Mouse (Mus musculus): Measurements from ENCODE around the gene Hadh.

Hadh gene

GRCm38 (mm10) chr3:131274151-131274550, 2.2 kb upstream of the Hadh start:
- in situ Hi-C loops (cut with MboI; ENCODE audit: low pct_unique_long_range_greater_than_20kb in 1 of 2, low sequenced_read_pairs in 2 of 2, unreplicated experiment in 1 of 2) = no loop called here

- in situ Hi-C loops (cut with MboI; ENCODE audit: low pct_unique_long_range_greater_than_20kb in 1 of 2, low sequenced_read_pairs in 2 of 2, unreplicated experiment in 1 of 2) = no loop called here
Measured at GRCm38 (mm10) chr3:131272374-131273100, 636 bp upstream of the Hadh start.

- in situ Hi-C loops (cut with MboI; ENCODE audit: low pct_unique_long_range_greater_than_20kb in 1 of 2, low sequenced_read_pairs in 2 of 2, unreplicated experiment in 1 of 2) = no loop called here
Measured at GRCm38 (mm10) chr3:131271157-131271556, 744 bp downstream of the Hadh start.

- in situ Hi-C loops (cut with MboI; ENCODE audit: low pct_unique_long_range_greater_than_20kb in 1 of 2, low sequenced_read_pairs in 2 of 2, unreplicated experiment in 1 of 2) = no loop called here
Measured at GRCm38 (mm10) chr3:131270381-131270780, 1.5 kb downstream of the Hadh start.

DNA sequence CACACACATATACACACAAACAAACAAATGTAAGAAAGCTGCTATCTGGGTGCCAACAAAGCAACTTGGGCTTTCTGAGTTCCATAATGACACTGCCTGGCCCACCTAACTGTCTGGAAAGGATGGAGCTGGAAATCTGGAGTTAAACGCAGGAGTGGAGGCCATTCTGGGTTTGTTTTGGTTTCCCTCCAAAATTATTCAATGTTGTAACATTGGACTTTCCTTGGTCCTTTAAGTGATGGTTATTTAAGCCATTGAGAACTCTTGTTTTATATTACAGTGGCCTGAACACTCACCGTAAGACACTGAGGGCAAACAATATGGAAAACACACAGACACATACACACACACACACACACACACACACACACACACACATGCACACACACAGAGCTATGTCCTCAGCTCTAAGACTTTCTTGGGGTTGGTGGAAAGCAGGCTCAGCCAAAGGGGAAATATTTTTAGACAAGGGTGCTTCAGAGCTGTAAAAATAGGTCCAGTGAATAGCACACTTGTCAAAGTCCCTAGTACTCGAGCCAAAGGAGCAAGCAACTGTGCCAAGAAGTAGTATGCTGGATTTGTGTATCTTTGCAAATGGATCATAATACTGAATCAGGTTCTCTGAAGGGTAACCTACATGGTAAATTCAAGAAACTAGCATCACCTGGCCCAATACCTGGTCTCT, 5.4 kb downstream of the Hadh start:
- in situ Hi-C loops (cut with MboI; ENCODE audit: low pct_unique_long_range_greater_than_20kb in 1 of 2, low sequenced_read_pairs in 2 of 2, unreplicated experiment in 1 of 2) = no loop called here

GRCm38 (mm10) chr3:131265516-131265915, 6.4 kb downstream of the Hadh start:
- in situ Hi-C loops (cut with MboI; ENCODE audit: low pct_unique_long_range_greater_than_20kb in 1 of 2, low sequenced_read_pairs in 2 of 2, unreplicated experiment in 1 of 2) = no loop called here

DNA sequence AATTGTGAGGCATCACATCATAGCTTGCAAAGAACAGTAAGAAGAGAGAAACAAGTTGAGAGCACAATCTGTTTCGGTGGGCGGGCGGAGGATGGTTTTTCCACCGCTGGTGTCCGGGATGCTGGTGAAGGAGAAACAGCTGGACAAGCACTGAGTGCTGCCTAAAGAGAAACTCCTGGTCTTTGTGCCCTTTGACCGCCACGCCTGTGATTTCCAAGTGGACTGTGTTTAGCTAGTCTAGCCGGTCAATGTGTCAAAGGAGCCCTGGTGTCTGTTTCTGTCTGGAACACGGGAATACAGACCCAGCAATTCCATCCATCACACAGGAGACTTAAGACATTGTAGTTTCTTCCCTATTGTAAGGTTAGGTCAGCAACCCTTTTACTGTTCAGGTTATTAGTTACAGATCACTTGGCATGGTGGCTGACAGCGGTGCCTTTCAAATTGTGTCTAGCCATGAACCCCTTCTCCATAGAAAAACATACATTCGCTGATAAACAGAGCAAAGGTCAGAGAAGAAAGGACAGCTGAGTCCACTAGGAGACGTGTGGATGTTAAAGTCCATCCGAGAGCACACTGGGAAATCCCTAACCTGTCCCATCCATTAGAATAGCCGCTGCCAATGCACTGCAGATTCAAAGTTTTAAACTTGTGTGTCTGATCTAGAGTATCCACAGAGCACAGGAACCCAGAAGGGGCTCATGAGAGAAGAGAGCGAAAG, 8.0 kb downstream of the Hadh start:
- in situ Hi-C loops (cut with MboI; ENCODE audit: low pct_unique_long_range_greater_than_20kb in 1 of 2, low sequenced_read_pairs in 2 of 2, unreplicated experiment in 1 of 2) = no loop called here

- in situ Hi-C loops (cut with MboI; ENCODE audit: low pct_unique_long_range_greater_than_20kb in 1 of 2, low sequenced_read_pairs in 2 of 2, unreplicated experiment in 1 of 2) = no loop called here
Measured at GRCm38 (mm10) chr3:131260418-131260817, 11.5 kb downstream of the Hadh start.

GRCm38 (mm10) chr3:131259392-131259965, 12.4 kb downstream of the Hadh start:
- in situ Hi-C loops (cut with MboI; ENCODE audit: low pct_unique_long_range_greater_than_20kb in 1 of 2, low sequenced_read_pairs in 2 of 2, unreplicated experiment in 1 of 2) = no loop called here

DNA sequence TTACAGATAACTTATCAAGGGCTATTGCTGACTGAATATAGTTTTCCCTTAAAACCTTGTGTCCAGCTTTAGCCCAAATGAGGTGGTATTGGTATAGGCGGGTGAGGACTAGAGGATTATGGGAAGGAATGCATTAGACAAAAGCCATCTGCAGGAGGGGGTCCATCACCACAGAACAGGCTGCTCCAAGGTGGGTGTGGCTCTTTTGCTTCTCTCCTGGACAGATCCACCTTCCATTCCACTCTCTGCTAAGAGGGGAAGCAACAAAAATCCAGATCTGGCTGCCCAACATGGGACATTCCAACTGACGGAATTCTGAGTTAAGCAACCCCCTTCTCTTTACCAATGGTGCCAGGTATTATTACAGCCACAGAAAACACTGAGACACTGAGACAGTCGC, 13.0 kb downstream of the Hadh start:
- in situ Hi-C loops (cut with MboI; ENCODE audit: low pct_unique_long_range_greater_than_20kb in 1 of 2, low sequenced_read_pairs in 2 of 2, unreplicated experiment in 1 of 2) = no loop called here

DNA sequence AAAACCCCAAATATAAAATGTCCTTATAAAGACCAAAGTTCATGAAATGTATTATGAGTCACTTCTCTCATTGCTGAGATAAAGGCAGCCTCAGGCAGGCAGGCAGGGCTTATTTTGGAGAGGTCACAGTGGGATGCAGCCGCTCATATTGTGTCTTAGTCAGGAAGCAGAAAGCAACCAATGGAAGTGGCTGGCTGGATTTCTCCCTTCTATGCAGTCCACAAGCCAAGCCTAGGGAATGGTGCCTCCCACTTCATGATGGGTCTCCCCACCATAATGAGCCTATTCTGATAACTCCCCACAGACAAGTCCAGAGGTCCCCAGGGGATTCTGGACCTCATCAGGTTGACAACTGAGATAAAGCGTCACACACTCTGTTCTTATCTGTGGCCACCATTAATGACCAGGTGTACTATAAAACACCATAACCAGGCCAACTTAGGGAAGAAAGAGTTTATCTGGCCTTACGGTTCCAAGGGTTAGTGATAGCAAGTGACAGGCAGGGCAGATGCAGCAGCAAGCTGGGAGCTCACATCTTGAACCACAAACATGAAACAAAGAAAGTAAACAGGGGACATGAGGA, 16.4 kb downstream of the Hadh start:
- in situ Hi-C loops (cut with MboI; ENCODE audit: low pct_unique_long_range_greater_than_20kb in 1 of 2, low sequenced_read_pairs in 2 of 2, unreplicated experiment in 1 of 2) = no loop called here

GRCm38 (mm10) chr3:131254991-131255390, 16.9 kb downstream of the Hadh start:
- in situ Hi-C loops (cut with MboI; ENCODE audit: low pct_unique_long_range_greater_than_20kb in 1 of 2, low sequenced_read_pairs in 2 of 2, unreplicated experiment in 1 of 2) = no loop called here

- in situ Hi-C loops (cut with MboI; ENCODE audit: low pct_unique_long_range_greater_than_20kb in 1 of 2, low sequenced_read_pairs in 2 of 2, unreplicated experiment in 1 of 2) = no loop called here
Measured at GRCm38 (mm10) chr3:131251601-131252000, 20.3 kb downstream of the Hadh start.

DNA sequence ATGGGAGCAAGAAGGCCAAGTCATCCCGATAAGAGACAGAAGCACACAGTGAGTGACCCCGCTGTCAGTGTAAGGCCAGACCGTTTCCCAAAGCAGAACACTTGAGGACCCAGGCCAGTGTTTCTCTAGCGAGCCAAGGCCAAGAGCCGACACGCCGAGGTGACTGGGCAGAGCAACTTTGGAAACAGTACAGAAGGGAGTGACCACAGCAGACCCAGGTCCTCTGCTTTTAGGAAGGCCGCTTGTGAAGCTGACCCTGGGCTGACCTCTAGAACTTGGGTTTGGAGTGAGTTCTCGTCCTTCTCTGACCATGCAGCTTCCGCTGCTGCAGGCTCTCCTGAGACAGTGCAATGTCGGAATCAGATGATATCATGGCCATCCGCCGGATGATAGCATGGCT, 20.9 kb downstream of the Hadh start:
- in situ Hi-C loops (cut with MboI; ENCODE audit: low pct_unique_long_range_greater_than_20kb in 1 of 2, low sequenced_read_pairs in 2 of 2, unreplicated experiment in 1 of 2) = no loop called here

GRCm38 (mm10) chr3:131250283-131250682, 21.6 kb downstream of the Hadh start:
- in situ Hi-C loops (cut with MboI; ENCODE audit: low pct_unique_long_range_greater_than_20kb in 1 of 2, low sequenced_read_pairs in 2 of 2, unreplicated experiment in 1 of 2) = no loop called here

DNA sequence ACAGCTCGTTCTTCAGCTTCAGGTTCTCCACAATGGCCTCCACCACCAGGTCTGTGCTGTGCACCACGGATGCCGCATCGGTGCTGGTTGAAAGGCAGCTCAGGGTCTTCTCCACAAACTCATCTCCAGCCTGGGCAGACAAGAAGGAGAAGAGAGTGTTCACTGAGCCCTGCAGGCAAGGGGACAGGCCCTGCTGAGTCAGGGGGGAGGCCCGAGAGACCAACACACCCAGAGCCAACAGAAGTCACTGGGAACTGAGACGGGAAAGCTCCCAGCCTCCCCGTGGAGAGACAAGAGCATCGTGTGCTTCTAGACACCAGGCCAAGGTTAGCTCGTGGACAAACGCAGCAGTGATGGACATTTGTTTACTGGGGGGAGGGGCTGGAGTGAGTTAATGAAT, 23.5 kb downstream of the Hadh start:
- in situ Hi-C loops (cut with MboI; ENCODE audit: low pct_unique_long_range_greater_than_20kb in 1 of 2, low sequenced_read_pairs in 2 of 2, unreplicated experiment in 1 of 2) = loop anchor here in 1 of 2 experiments (25.0 kb wide), 1 partner anchor 361 kb away; no protein-coding TSS in a partner anchor

- in situ Hi-C loops (cut with MboI; ENCODE audit: low pct_unique_long_range_greater_than_20kb in 1 of 2, low sequenced_read_pairs in 2 of 2, unreplicated experiment in 1 of 2) = loop anchor here in 1 of 2 experiments (25.0 kb wide), 1 partner anchor 361 kb away; no protein-coding TSS in a partner anchor
Measured at GRCm38 (mm10) chr3:131247851-131248250, 24.1 kb downstream of the Hadh start.

DNA sequence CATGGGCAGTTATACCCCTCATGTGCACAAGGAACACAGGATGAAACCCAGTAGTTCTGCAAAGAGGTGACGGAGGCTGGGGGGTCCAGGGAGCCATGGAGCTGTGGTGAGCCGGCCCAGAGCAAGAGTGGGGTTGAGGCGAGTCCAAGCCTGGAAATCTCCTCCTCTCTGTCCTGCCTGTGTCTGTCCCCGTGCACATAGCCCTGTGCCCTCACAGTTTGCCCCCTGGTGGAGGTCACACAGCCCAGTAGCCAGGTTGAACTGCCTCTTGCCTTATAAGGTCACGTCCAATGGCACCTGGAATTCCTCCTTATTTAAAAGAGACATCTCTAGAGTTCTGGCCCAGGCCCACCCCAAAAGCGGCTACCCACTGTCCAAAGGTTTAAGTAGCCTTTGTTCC, 24.5 kb downstream of the Hadh start:
- in situ Hi-C loops (cut with MboI; ENCODE audit: low pct_unique_long_range_greater_than_20kb in 1 of 2, low sequenced_read_pairs in 2 of 2, unreplicated experiment in 1 of 2) = loop anchor here in 1 of 2 experiments (25.0 kb wide), 1 partner anchor 360 kb away; no protein-coding TSS in a partner anchor
